Mouse (Mus musculus) erythroblast, embryonic 14.5 days (primary cell): ENCODE data around the gene Rprd1b.

Experiments
- GATA1 ChIP-seq: IDR thresholded peaks from 2 replicates; pipeline ENCODE4 v1.6.1; 2012; ENCODE audit warnings: low read length, inconsistent platforms, mixed read lengths
- TAL1 ChIP-seq: IDR thresholded peaks from 3 replicates; pipeline ENCODE4 v1.6.1; 2012; ENCODE audit warnings: low read length, inconsistent platforms, mixed read lengths

- TF ChIP-seq TAL1 (no peak), GATA1 (no peak)
These were observed 76.7 kb downstream of the Rprd1b start for GRCm38 (mm10) chr2:158104966-158105365.
